19 mouse cellular contexts compared by ENCODE assay signal in genomic region chr9:117900631-117901030, GRCm38 (mm10).
"Had no signal": no experiment of that assay in that cellular context is flagged by ENCODE, and none has a peak within 500 bp of the region (broad histone marks: within the 10 kb centered on the region; RNA-seq: fewer than 3 reads in every experiment).

No protein-coding gene starts in this region.

- ATAC-seq: midbrain, embryonic 16.5 days had no signal

- H3K9ac ChIP-seq: lung, embryonic 14.5 days; midbrain, embryonic 12.5 days; neural tube, embryonic 13.5 days; neural tube, embryonic 15.5 days had no signal

- H3K36me3 ChIP-seq: midbrain, embryonic 10.5 days; midbrain, embryonic 12.5 days; neural tube, embryonic 13.5 days; neural tube, embryonic 15.5 days had no signal

- H3K4me1 ChIP-seq: midbrain, embryonic 10.5 days; midbrain, embryonic 12.5 days; neural tube, embryonic 13.5 days; neural tube, embryonic 15.5 days had no signal

- H3K4me3 ChIP-seq: midbrain, embryonic 10.5 days; midbrain, embryonic 12.5 days; myocyte; neural tube, embryonic 13.5 days; neural tube, embryonic 15.5 days had no signal

- H3K27ac ChIP-seq: midbrain, embryonic 10.5 days; midbrain, embryonic 12.5 days; neural tube, embryonic 13.5 days; neural tube, embryonic 15.5 days had no signal

- H3K27me3 ChIP-seq: midbrain, embryonic 12.5 days; neural tube, embryonic 13.5 days had no signal

- H3K4me2 ChIP-seq: lung, embryonic 14.5 days; midbrain, embryonic 12.5 days; neural tube, embryonic 13.5 days; neural tube, embryonic 15.5 days had no signal

- H3K9me3 ChIP-seq: midbrain, embryonic 10.5 days; midbrain, embryonic 12.5 days; neural tube, embryonic 13.5 days; neural tube, embryonic 15.5 days had no signal

- DNase-seq: lung, adult 18-20 months; lung, embryonic 14.5 days; lung, postnatal 10 days; lung, postnatal 4 days; midbrain, embryonic 14.5 days; retina, postnatal 1 day; right cerebral cortex, adult 18-20 months; right cerebral cortex, postnatal 25 days; right cerebral cortex, postnatal 4 days; spleen, adult 18-20 months; thymus, adult 18-20 months; thymus, postnatal 14 days; thymus, postnatal 36 days had no signal
